Mouse (Mus musculus): Measurements from ENCODE around the gene Gm17581. TPM values are rescaled to one million over a fixed set of nuclear protein-coding genes. Genes with fewer than 3 reads are reported as not detected.

The Gm17581 gene
- polyA plus RNA-seq (2015; fragmentation: Nextera tagmentation; extraction: Ambion mirVana): not detected in 2 replicates

DNA sequence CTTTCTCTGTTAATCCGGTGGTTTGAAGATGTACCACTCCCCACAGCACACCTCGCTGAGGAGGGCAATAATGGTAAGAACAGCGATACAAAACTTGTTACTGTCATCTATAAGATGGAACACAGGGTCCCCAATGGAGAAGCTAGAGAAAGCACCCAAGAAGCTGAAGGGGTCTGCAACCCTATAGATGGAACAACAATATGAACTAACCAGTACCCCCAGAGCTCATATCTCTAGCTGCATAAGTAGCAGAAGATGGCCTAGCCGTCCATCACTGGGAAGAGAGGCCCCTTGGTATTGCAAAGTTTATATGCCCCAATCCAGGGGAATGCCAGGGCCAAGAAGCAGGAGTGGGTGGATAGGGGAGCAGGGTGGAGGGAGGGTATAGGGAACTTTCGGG is at the start of gene Gm17581:
Gene Gm17581, minus strand, starts transcription at position 101 of the 400 bp plus-strand sequence.

DNA sequence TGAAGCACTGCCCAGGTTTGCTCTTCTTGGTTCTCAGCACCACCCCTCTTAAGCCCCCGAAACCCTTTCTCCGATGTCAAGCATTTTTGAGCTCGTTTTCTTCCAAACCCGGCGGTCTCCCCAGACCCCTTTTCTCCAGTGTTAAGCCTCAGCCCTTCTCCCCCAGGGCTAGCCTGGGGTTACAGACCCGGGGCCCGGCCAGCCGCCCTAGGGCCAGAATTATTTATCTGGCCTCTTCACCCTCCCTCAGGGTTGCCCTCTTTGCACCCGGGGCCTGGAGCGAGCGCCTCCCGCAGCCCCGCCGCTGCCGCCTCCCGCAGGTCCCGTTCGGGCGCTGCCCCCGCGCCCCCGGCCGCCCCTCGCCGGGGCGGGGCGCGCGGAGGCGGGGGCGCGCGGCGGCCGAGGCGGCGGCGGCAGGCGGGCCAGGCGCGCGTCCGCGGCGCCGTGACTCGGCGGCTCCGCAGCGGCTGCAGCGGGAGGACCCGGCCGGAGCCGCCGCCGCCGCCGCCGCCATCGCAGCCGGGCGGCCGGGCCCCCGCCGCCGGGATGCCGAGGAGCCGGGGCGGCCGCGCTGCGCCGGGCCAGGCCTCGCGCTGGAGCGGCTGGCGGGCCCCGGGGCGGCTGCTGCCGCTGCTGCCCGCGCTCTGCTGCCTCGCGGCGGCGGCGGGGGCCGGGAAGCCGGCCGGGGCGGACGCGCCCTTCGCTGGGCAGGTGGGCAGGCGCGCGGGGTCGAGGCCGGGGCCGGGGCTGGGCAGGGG is 39.4 kb upstream of the Gm17581 start, which contains the start of gene Mmp24:
Gene Mmp24, plus strand, starts transcription at position 416 of the 758 bp plus-strand sequence.

DNA sequence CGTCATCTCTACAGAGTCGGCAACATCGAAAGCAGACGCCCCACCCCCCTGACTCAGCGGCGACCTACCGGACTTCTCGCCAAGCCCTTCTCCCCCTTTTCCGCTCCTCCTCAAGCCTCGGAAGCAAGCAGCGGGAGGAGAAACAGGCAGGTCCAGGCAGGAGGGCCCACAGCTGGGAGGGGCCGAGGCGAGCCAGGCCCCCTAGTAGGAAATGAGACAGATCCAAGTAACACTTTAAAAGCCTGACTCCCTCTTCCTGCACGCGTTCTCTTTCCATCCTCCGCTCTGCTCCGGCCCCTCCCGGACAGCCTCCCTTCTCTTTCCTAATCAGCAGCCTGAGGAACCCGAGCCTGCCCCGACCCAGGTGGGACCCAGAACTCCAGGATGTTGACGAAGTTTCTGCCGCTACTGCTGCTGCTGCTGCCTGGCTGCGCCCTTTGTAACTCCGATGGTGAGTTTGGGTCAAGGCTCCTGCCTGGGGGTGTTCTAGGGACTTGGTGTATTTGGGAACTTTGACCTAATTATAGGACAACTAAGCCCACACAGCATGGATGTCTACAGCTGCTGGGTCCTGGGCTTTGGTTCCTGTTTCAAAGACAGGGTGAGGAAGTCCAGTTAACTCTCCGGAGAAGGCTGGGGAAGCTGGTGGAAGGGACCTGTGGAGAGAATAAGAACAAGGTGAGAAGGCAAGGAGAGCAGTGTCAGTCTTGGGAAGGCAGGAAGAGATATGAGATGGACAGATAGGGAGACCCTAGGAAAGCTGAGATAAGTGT is 15.5 kb upstream of the Gm17581 start, which contains the start of gene Procr:
Gene Procr, plus strand, starts transcription at position 104 of the 773 bp plus-strand sequence.

DNA sequence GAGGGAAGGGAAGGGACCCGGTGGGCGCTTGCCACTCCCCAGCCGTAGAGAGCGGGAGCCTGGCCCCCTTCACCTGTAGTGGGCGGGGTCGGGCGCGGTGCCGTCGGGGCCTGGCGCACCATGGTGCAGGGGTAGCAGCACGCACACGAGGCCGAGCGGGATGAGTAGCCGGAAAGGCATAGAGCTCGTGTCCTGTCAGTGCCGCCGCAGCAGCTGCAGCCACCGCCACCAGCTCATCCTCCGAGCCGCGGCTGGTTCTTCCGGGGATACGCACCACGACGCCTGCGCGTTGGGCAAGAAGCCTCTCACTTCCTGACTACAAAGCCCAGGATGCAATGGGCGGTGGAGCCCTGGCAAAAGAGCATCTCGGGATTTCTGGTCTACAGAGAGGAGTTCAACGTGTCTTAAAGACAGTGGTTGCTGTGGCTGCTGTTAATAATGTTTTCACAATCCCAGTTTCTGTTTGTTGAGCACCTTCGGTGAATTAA is 6.5 kb downstream of the Gm17581 start, which contains the start of gene Edem2:
Gene Edem2, minus strand, starts transcription at position 318 of the 488 bp plus-strand sequence.

DNA sequence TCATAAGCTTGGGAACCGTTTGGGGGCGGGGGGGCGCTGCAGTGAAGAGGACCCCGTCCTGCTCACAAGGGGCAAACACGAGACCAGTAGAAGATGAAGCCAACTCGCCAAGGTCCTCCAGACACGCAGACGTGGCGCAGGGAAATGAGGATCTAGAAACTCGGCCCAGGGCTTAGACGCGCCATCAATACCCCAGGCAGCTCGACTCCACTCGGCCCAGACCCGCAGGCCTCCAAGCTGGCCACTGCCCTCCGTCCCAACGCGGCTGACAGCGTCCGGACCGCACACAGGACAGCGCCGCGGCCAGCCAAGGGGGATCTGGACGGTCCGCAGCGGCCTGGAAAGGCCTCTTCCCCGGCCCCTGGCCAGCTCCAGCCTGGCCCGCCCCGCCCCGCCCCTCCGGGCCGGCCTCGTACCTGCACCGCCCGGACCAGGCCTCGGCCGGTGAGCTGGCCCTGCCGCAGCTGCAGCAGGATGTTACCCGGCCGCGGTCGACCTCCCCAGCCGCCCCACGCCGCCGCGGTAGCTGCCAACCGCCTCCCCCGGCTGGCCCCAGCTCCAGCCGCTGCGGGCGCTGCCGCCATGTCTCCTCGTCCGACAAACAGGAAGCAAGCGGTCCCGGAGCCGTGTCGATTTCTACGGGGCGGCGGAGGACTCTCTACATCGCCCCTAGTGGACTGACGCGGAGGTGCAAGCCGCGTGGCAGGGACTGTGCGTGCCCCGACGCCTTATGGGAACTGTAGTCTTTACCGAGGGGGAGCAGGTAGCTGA is 43.8 kb downstream of the Gm17581 start, which contains the start of gene Trpc4ap:
Gene Trpc4ap, minus strand, starts transcription at position 662 of the 771 bp plus-strand sequence.

Other genes with a start within 250 kb of the Gm17581 start
- gene Acss2, start 217.9 kb downstream of the Gm17581 start, polyA plus RNA-seq (2015; fragmentation: Nextera tagmentation; extraction: Ambion mirVana): 15.0 and 15.8 TPM in 2 replicates
- gene Ggt7, start 217.6 kb downstream of the Gm17581 start, polyA plus RNA-seq (2015; fragmentation: Nextera tagmentation; extraction: Ambion mirVana): 0.70 TPM in 2 replicates
- gene Gss, start 143.1 kb downstream of the Gm17581 start, polyA plus RNA-seq (2015; fragmentation: Nextera tagmentation; extraction: Ambion mirVana): 27.4 and 29.7 TPM in 2 replicates
- 0.98 and 1.6 TPM in 2 replicates for gene Myh7b, start 124.7 kb downstream of the Gm17581 start, polyA plus RNA-seq (2015; fragmentation: Nextera tagmentation; extraction: Ambion mirVana)
- 55.5 and 63.6 TPM in 2 replicates for gene Trpc4ap, start 43.5 kb downstream of the Gm17581 start, polyA plus RNA-seq (2015; fragmentation: Nextera tagmentation; extraction: Ambion mirVana)
- 21.8 and 27.5 TPM in 2 replicates for gene Edem2, start 6.4 kb downstream of the Gm17581 start, polyA plus RNA-seq (2015; fragmentation: Nextera tagmentation; extraction: Ambion mirVana)
- gene Procr, start 15.3 kb upstream of the Gm17581 start, polyA plus RNA-seq (2015; fragmentation: Nextera tagmentation; extraction: Ambion mirVana): 6.6 and 7.8 TPM in 2 replicates
- gene Mmp24, start 39.5 kb upstream of the Gm17581 start, polyA plus RNA-seq (2015; fragmentation: Nextera tagmentation; extraction: Ambion mirVana): 0.11 TPM in 1 of 2 replicates, not detected in the other
- gene BC029722, start 83.6 kb upstream of the Gm17581 start, polyA plus RNA-seq (2015; fragmentation: Nextera tagmentation; extraction: Ambion mirVana): 11.2 and 14.4 TPM in 2 replicates
- gene Eif6, start 91.1 kb upstream of the Gm17581 start, polyA plus RNA-seq (2015; fragmentation: Nextera tagmentation; extraction: Ambion mirVana): 131 and 133 TPM in 2 replicates
- 0.07 TPM in 1 of 2 replicates, not detected in the other for gene Fam83c, start 99.0 kb upstream of the Gm17581 start, polyA plus RNA-seq (2015; fragmentation: Nextera tagmentation; extraction: Ambion mirVana)
- 21.0 and 22.5 TPM in 2 replicates for gene Uqcc1, start 194.4 kb upstream of the Gm17581 start, polyA plus RNA-seq (2015; fragmentation: Nextera tagmentation; extraction: Ambion mirVana)
- gene Gm15557, start 204.9 kb upstream of the Gm17581 start, polyA plus RNA-seq (2015; fragmentation: Nextera tagmentation; extraction: Ambion mirVana): not detected in 2 replicates
- 0.12 TPM in 1 of 2 replicates, not detected in the other for gene Gdf5, start 209.5 kb upstream of the Gm17581 start, polyA plus RNA-seq (2015; fragmentation: Nextera tagmentation; extraction: Ambion mirVana)
- gene Cep250, start 220.6 kb upstream of the Gm17581 start, polyA plus RNA-seq (2015; fragmentation: Nextera tagmentation; extraction: Ambion mirVana): 11.2 and 11.7 TPM in 2 replicates